Mouse (Mus musculus): ENCODE results near the gene 1700017N19Rik. TPM values are rescaled to one million over a fixed set of nuclear protein-coding genes. Genes with fewer than 3 reads are reported as not detected.

1700017N19Rik gene
- total RNA-seq, 2 experiments from 2014 or later: not detected

GRCm38 (mm10) chr10:100645331-100645935 is 55.1 kb downstream of the 1700017N19Rik start:
- intact Hi-C loops (cut with DNase I): no loop called here
- no peak for DNase-seq

GRCm38 (mm10) chr10:100654183-100654582 is 63.9 kb downstream of the 1700017N19Rik start:
- intact Hi-C loops (cut with DNase I): no loop called here

GRCm38 (mm10) chr10:100661970-100662590 is 71.8 kb downstream of the 1700017N19Rik start:
- DNase-seq: no peak
- intact Hi-C loops (cut with DNase I): no loop called here

More at GRCm38 (mm10) chr10:100654183-100654582, 63.9 kb downstream of the 1700017N19Rik start:
- DNase-seq: no peak

Other genes starting within 250 kb of the 1700017N19Rik start
- not detected for gene Gm4302, start 249.6 kb upstream of the 1700017N19Rik start, total RNA-seq (2021)
- not detected for gene Gm4303, start 244.5 kb upstream of the 1700017N19Rik start, total RNA-seq (2021)
- not detected for gene Gm4305, start 239.4 kb upstream of the 1700017N19Rik start, total RNA-seq (2021)
- not detected for gene Gm4307, start 229.1 kb upstream of the 1700017N19Rik start, total RNA-seq (2021)
- not detected for gene Gm4312, start 207.9 kb upstream of the 1700017N19Rik start, total RNA-seq (2021)
- 10 to 100 TPM; 13.8 to 17.6 TPM for gene Tmtc3, start 103.1 kb upstream of the 1700017N19Rik start, total RNA-seq (2021)
- 1 to 10 TPM; 3.3 to 3.7 TPM for gene Cep290, start 102.9 kb upstream of the 1700017N19Rik start, total RNA-seq (2021)
- gene 4930430F08Rik, start 61 bp upstream of the 1700017N19Rik start, total RNA-seq (2021): 1 to 10 TPM; 4.6 to 5.1 TPM

All from heart, postnatal 14 days (tissue).